Mouse (Mus musculus): Measurements from ENCODE around the gene C130060K24Rik.

- TF ChIP-seq POLR2A (IDR thresholded peaks at IDR 0.05; ENCODE audit: extremely low read depth, insufficient read depth, low read length), result no peak
- no peak for TF ChIP-seq CTCF (IDR thresholded peaks at IDR 0.05; ENCODE audit: extremely low read depth, insufficient read depth, low read length)
Measured at GRCm38 (mm10) chr6:65380918-65381772, at the start of gene C130060K24Rik.
